Mouse (Mus musculus) Patski (cell line): ENCODE measurements at regions not wholly inside any gene's neighbourhood (a gene's known extent, or its start where the extent isn't known, plus 50 kb on each side); places are given as distances from the start of the nearest gene placed in this dataset.

Experiments used
- ATAC-seq: fragments of 100-300 bp; one replicate; pipeline ENCODE4 v1.8.0; 2021
- CTCF ChIA-PET: fragments of 350-600 bp; sonication (Branson Sonifier 250); formaldehyde crosslinking; loops from one replicate; lab custom pipeline; 2022; ENCODE audit warnings: inconsistent platforms; lab: Charles Lee
- POLR2A ChIA-PET: fragments of 350-600 bp; sonication (Branson Sonifier 250); formaldehyde crosslinking; loops from one replicate; lab custom pipeline; 2022; ENCODE audit warnings: antibody characterized with exemption, inconsistent platforms; lab: Charles Lee
- DNase-seq: peaks from one replicate; pipeline ENCODE4 v3.0.0-alpha.2; 2011; ENCODE audit warnings: low read depth, low spot score
- H3K27me3 ChIP-seq: fragments of 371-371 bp; one replicate; pipeline ENCODE4 v1.5.1; 2021
- CTCF ChIP-seq: fragments of 100-300 bp; IDR thresholded peaks from one replicate; pipeline ENCODE4 v1.5.1; 2021
- in situ Hi-C: fragments of 300-500 bp; cut with MboI; formaldehyde crosslinking; loops from 3 replicates; pipeline ENCODE4 v1.11.1; 2018; ENCODE audit warnings: low pct_unique_long_range_greater_than_20kb, mixed read lengths

DNA sequence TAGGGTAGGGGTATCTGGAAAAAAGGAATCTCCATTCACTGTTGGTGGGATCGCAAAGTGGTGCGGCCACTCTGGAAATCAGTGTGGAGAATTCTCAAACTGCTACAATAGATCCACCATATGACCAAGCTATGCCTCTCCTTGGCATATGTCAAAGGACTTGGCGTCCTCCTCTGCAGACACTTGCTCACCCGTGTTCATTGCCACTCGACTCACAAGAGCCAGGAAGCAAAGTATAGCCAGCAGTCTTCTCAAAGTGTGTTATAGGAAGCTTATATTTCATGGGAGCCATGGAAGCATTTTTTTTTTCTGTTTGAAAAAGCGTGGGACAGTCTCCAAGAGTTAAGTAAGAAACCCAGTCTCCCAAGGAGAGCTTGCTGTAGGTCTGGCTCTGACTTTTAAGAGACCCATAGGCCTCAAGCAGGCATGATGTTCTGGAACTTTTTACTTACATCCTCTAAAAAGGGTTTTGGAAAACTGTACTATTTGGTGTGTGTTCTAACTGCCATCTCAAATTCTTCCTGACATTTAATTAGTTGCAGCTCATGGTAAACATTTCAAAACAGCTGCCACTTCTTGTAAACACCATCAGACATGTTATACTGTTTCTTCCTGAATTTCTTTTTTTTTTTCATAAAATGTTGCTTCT lies 89.6 kb upstream of the Maged2 start:
- CTCF ChIA-PET = interaction anchor here (1.3 kb wide), 1 partner anchor 9 kb away, joined by 3 read pairs; no protein-coding TSS in a partner anchor
- ATAC-seq (no peak), DNase-seq (no peak)
- TF ChIP-seq CTCF = no peak
- peaks cover 49% of the 10 kb centered on the region for H3K27me3 ChIP-seq
- POLR2A ChIA-PET = interaction anchor here (0.6 kb wide), 1 partner anchor 39 kb away, joined by 7 read pairs; no protein-coding TSS in a partner anchor
- in situ Hi-C loops = no loop called here

DNA sequence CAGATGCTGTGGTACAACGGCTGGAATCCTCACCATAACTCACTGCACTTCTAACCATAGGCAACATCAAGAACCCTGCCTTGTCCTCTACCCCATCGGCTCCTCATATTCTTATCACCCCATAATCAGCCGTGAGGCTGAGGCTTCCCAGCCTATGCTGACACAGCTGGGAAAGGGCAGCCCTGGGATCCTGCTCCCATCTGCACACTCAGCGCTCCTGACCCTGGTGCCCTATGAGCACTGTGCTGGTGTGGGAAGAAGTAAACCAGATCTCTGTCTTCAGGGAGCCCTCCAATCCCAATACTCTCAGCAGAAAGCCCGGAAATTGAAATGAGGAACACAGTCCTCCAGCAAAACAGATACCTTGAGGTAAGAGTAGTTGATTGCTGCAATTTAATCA lies 88.7 kb upstream of the Maged2 start:
- peaks cover 42% of the 10 kb centered on the region for H3K27me3 ChIP-seq
- in situ Hi-C loops = no loop called here
- no peak for TF ChIP-seq CTCF
- DNase-seq = no peak
- ChIA-PET POLR2A (interaction anchor here (0.6 kb wide), 1 partner anchor 40 kb away, joined by 7 read pairs; no protein-coding TSS in a partner anchor), CTCF (interaction anchor here (1.3 kb wide), 1 partner anchor 10 kb away, joined by 3 read pairs; no protein-coding TSS in a partner anchor)
- no peak for ATAC-seq
